Mouse (Mus musculus): ENCODE results near the gene Ipo8. TPM values are rescaled to one million over a fixed set of nuclear protein-coding genes. Genes with fewer than 3 reads are reported as not detected.

Gene Ipo8
- total RNA-seq, 2 experiments from 2014 or later: 41.9 to 42.1 TPM

DNA sequence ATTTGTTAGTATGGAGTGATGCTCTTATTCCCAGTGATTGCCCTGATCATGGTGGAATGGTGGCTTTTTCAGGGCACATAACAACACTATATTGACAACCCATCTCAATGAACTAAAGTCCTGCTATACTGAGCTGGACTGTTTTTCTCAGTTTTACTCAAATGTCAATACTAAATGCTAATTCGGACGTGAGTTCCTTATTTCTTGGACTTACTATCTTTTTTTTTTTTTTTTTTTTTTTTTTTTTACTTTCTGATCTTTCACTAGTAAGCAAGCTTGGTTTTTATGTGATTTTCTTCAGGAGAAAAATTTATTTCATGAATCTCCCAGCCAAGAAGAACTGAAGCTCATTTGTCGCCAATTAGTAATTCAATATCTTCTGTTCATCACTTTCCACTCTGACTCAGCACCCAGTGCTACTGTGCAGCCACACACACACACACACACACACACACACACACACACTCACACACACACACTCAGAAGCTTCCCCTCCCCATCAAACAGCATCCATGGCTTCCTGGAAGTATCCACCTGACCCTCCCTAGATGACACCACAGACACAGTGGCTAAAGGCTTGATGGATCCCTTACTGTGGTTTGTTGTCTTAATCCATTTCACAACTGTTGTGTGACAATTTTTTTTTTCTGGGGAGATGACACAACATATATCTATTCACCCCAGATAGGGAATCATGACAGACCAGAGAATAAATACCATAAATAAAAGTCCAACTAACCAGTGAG lies 69.1 kb downstream of the Ipo8 start:
- ATAC-seq (replicated peaks; ENCODE audit: low FRiP score, low TSS enrichment, poor library complexity, severe bottlenecking): no peak

DNA sequence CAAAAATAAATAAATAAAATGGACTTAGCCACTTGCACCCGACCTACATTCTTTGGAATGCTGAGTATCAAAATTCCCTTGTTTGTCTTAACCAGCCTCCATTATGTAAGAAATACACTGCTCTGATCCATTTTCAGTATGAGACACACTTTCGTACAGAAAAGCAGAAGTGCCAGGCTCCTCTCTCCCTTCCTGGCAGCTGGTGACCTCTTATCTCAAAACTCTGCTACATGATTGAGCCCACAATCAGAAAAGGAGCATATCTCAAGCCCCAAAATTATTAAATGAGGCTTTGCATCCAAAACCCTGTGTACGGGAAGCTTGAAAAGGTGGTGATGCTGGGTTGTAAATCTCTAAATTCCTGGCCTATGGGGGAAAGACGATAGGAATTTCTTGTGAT lies 69.8 kb downstream of the Ipo8 start:
- no peak for ATAC-seq (replicated peaks; ENCODE audit: low FRiP score, low TSS enrichment, poor library complexity, severe bottlenecking)

DNA sequence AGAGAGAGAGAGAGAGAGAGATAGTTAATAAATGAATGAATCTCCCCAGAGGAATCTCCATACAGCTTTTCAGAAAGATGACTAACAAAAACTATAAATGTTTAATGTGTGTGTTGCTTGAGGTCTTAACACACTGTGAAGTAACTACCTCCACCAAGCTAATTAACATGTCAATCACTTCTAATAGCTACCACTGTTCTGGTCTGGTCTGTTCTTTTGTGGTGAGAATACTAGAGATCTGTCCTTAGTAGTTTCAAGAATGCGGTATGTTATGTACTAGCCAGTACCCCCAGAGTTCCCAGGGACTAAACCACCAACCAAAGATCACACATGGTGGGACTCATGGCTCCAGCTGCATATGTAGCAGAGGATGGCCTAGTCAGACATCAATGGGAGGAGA lies 74.7 kb downstream of the Ipo8 start:
- no peak for ATAC-seq (replicated peaks; ENCODE audit: low FRiP score, low TSS enrichment, poor library complexity, severe bottlenecking)

DNA sequence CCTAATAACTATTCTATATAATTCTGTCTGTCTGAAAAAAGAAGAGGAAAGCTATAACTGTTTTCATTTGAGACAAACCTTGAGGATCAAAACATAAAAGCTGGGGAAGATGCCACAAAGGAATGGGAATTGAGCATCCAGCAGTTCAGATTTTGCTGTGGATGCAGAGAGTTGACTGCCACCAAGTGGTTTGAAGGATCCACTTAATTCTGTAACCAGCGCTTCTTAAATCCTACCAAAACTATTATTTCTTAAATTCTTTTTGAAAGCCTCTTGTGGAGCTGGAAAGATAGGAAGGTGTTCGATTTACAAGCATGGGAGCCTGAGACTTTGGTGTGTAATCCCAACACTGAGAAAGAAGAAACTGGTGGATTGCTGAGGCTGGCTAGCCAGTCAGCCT lies 79.9 kb downstream of the Ipo8 start:
- no peak for ATAC-seq (replicated peaks; ENCODE audit: low FRiP score, low TSS enrichment, poor library complexity, severe bottlenecking)

DNA sequence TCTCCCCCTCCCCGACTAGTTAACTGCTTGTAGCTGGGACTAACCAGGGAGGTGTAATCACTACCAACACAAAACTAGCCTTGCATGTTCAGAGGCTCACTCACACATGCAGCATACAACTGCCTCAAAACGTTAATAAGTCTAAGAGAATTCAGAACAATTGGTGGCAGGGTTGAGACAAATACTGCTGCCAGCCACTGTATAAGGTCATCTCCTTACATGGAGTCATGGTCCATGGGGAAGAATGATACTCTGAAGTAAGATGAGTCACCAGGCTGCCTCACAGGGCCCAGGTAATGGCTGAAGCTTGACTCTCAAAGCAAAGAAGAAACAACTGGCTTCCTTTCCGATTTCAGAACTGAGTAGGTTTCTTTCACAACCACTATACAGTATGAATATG lies 81.1 kb downstream of the Ipo8 start:
- ATAC-seq (replicated peaks; ENCODE audit: low FRiP score, low TSS enrichment, poor library complexity, severe bottlenecking): no peak

DNA sequence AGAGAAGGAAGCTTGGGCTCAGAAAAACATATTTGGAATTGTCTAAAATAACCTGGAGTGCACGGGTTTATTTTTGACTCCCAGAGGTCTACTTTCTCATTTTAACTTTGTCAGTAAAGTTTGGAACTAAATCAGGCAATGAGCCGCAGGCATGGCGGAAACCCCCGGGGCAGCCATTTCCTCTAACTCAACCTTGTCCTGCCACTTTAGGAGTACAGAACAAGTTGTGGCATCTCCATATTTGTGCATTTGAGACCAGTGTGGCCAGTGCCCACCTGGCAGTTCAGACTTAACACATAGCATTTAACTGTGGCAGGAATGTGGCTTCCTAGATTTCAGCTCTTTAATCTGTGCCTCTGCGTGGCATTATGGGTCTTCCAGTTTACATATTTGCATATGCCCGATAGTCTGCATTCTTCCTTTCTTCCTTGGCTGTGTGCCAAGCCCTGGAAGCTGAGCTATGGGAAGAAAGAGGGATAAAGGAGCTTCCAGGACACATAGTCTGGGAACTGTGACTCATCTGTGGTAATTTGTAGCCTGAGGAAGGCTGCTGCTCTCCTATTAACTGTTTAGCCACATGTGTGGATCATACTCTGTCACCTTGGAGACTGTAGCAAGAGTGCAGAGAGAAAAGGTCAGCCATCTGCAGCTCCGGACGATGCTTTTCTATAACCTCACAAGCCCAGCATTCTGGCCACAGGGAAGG lies 90.6 kb downstream of the Ipo8 start:
- ATAC-seq (replicated peaks; ENCODE audit: low FRiP score, low TSS enrichment, poor library complexity, severe bottlenecking): no peak

DNA sequence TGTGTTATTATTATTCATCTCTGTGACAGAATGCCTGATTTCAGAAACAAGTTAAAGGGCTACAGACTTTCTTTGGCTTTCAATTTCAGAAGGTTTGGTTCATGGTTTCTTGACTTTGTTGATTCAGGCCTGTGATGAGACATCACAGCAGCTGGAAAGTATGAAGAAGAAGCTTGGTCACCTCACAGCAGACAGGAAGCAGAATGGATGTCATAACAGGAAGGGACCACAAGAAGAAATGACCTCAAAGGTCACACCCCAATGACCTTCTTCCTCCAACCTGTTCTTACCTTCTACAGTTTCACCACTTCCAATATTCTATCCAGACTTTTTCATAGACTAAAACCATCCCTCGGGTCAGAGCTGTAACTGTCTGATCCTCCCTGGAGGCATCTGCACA lies 94.9 kb downstream of the Ipo8 start:
- ATAC-seq (replicated peaks; ENCODE audit: low FRiP score, low TSS enrichment, poor library complexity, severe bottlenecking): no peak

DNA sequence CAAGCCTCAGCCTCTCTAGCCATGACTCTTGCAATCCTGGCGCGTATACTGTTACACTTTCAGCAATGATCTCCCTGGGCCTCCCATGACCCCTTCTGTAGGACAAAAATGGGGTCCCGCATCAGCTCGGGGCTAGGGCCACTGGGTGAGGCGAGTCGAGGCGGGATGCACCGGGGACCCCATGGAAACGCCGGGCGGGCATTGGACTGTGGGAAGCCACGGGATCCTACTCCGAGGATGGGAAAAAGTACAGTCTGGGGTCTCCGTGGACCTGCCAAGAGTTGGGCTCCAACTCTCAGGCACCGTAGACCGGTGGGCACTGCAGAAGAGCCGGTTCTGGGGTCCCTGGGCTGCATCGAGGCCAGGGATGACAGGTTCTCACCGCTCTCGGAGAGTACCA lies 97.3 kb downstream of the Ipo8 start:
- no peak for ATAC-seq (replicated peaks; ENCODE audit: low FRiP score, low TSS enrichment, poor library complexity, severe bottlenecking)

DNA sequence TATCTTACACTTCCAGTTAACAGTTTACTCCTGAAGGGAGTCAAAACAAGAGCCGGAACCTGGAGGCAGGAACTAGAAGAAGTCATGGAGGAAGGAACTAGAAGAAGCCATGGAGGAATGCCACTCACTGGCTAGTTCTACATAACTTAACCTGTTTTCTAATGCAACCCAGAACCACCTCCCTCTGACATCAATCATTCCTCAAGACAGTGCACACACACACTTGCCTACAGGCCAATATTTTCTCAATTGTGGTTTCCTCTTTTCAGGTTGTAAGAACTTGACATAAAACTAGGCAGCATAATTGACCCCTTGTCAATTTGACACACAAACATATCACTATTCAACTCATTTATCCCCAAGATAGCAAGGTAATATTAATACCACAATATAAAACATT lies 98.3 kb downstream of the Ipo8 start:
- ATAC-seq (replicated peaks; ENCODE audit: low FRiP score, low TSS enrichment, poor library complexity, severe bottlenecking): no peak

DNA sequence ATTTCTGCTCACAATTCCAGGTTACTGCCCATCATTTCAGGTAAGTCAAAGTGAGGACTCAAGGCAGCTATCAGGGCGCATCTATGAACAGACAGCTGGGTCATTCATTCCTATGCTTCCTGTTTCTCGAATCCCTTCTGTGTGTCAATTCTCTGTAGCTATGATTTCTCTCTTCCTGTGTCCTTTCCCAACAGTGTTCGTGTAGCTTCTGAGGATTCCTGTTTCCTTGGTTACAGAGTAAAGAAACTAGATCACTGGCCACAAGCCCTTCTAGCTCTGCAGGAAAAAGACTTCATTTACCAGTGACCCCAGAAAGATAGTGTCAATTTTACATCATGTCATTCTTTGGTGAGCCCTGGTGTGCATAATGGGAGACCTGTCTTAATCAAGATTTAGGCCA lies 102.7 kb downstream of the Ipo8 start:
- no peak for ATAC-seq (replicated peaks; ENCODE audit: low FRiP score, low TSS enrichment, poor library complexity, severe bottlenecking)

DNA sequence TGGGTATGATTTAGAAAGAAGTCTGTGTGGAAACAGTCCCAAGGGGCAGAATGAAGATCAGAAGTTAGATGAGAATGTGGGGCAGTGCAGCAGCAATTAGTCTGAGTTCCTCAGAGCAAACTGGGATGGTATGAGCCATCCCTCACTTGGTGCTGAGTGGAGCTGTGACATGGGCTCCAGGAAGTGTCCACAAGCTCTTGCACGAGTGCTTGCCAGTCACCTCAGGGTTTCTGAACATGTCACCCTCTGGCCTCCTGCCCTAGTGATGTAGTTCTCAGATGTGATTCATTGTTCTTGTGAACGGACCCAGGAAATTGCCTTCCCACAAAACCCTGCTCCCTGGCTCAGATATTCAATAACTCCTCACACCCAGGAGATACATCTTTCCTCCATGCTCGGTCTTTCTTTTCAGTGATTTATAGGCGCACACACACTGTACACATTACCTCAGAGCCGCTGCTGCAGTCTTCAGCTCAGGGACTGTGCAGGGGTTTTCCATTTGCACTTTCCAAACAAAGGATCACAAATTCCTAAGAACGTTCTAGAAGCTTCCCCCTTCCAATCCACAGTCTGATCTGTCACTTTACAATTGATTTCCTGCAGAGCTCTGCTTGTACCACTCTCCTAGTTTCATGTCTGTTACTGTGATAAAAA lies 103.3 kb downstream of the Ipo8 start:
- no peak for ATAC-seq (replicated peaks; ENCODE audit: low FRiP score, low TSS enrichment, poor library complexity, severe bottlenecking)

DNA sequence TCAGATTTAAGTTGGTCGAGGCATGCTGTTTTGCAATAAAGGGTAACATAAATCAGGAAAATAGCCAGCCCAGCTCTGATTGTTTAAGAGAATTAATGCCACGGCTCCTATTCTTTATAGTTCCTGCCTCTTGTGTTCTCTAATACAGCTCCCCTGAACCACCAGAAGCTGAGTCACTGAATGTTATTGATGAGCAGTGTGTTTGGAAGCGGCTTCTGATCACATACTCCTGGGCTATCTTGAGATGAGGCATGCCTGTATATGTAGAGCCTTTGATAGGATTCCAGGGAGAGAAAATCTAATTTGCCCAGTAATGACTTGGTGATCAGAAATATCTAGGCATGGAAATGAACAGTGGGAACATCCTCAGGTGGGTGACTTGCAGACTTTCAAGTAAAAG lies 106.8 kb downstream of the Ipo8 start:
- ATAC-seq (replicated peaks; ENCODE audit: low FRiP score, low TSS enrichment, poor library complexity, severe bottlenecking): no peak

Other genes with a start within 250 kb of the Ipo8 start
- gene Caprin2, start 64.8 kb upstream of the Ipo8 start, total RNA-seq (2014; fragmentation: Nextera tagmentation): 37.8 and 42.2 TPM in 2 replicates
- 22.1 and 30.5 TPM in 2 replicates for gene Caprin2, start 64.8 kb upstream of the Ipo8 start, total RNA-seq (2017)
- gene Sinhcaf, start 115.0 kb upstream of the Ipo8 start, total RNA-seq (2014; fragmentation: Nextera tagmentation): 32.1 and 46.3 TPM in 2 replicates
- 134 and 160 TPM in 2 replicates for gene Sinhcaf, start 115.0 kb upstream of the Ipo8 start, total RNA-seq (2017)

Measured in megakaryocyte-erythroid progenitor cell, adult 5-6 weeks (primary cell).